Mouse (Mus musculus): ENCODE data around the gene Rnasek.
A peak's percentile ranks its signal among the peaks of the same experiment; 100 is the strongest.

Gene Rnasek

DNA sequence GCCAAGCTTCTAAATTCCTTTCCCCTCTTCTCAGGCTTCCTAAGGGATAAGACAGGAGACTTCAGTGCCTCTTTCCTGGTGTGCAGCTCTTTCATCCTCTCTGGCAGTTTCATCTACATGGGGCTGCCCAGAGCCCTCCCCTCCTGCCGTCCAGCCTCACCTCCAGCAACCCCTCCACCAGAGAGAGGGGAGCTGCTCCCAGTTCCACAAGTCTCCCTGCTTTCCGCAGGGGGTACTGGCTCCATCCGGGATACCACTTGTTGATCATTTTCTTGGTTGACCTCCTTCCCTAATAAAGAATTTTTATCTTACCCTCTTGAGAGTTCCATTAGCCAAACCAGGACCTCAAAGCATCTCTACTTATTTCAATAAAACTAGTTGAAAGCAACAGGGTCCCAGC, 23.5 kb downstream of the Rnasek start:
- no peak for DNase-seq (ENCODE audit: low read depth, low spot score)

- no peak for DNase-seq (ENCODE audit: low read depth, low spot score)
These were observed 24.3 kb downstream of the Rnasek start for GRCm38 (mm10) chr11:70215301-70215700.

DNA sequence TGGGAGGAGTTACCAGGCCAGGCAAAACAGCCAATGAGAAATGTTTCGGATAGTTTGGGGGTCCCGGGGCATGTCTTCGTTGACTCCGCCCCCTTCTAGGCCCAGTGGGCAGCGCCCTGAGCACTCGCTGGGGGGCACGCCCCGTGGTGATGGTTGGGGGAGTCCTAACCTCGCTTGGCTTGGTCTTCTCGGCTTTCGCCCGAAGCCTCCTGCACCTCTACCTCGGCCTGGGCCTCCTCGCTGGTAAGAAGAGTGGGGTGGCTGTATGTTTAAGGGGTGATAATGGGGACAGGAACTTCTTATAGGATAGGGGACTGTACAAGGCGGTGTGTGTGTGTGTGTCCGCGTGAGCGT, 24.8 kb downstream of the Rnasek start:
- no peak for DNase-seq (ENCODE audit: low read depth, low spot score)

DNA sequence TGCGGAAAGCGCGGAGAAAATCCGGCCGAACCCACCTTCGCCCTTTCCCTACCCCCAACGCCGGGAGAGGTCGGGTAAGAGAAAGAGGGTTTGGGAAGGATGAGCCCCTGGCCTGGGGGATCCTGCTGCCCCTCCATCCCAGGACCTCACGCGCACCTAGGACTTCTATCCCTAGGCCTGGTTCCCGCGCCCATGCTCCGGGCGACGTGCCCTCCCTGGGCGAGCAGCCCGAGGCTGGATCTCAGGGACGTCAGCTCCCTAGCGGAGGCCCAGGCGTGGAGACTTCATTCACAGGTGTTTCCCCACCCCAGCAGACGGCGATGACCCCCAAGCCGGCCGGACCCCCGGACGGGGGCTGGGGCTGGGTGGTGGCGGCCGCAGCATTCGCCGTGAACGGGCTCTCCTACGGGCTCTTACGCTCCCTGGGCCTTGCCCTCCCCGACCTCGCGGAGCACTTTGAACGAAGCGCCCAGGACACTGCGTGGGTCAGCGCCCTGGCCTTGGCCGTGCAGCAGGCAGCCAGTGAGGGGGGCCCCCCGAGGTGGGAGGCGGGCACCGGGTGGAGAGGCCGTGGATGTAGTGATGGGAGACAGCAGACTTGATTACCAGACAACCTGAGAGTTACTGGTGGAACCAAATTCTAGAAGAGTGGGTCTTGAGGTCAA, 25.3 kb downstream of the Rnasek start:
- no peak for DNase-seq (ENCODE audit: low read depth, low spot score)

GRCm38 (mm10) chr11:70213736-70214135, 25.9 kb downstream of the Rnasek start:
- DNase-seq (ENCODE audit: low read depth, low spot score): no peak

- DNase-seq (ENCODE audit: low read depth, low spot score): peak; percentile 66
These were observed 26.7 kb downstream of the Rnasek start for GRCm38 (mm10) chr11:70212896-70213295.

GRCm38 (mm10) chr11:70212423-70212822, 27.2 kb downstream of the Rnasek start, which contains the start of gene Slc16a11:
Gene Slc16a11 (plus strand): TSS chr11:70212752.
- no peak for DNase-seq (ENCODE audit: low read depth, low spot score)

- no peak for DNase-seq (ENCODE audit: low read depth, low spot score)
These were observed 27.7 kb downstream of the Rnasek start for GRCm38 (mm10) chr11:70211972-70212371.

DNA sequence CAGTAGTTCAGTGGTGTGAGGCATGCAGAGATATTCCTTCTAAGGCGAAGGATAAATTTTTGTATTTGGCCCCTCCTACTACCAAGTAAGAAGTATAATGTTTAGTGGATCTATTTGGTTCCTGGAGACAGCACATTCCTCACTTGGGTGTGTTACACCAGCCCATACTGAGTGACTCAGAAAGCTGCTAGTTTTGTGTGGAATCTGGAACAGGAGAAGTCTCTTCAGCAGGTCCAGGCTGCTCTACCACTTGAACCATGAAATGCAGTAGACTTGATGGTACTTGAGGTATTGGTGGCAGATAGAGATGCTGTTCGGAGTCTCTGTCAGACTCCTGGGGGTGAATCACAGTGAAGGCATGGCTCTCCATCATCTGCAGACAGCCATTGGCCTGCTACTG, 29.0 kb downstream of the Rnasek start:
- DNase-seq (ENCODE audit: low read depth, low spot score): no peak

DNA sequence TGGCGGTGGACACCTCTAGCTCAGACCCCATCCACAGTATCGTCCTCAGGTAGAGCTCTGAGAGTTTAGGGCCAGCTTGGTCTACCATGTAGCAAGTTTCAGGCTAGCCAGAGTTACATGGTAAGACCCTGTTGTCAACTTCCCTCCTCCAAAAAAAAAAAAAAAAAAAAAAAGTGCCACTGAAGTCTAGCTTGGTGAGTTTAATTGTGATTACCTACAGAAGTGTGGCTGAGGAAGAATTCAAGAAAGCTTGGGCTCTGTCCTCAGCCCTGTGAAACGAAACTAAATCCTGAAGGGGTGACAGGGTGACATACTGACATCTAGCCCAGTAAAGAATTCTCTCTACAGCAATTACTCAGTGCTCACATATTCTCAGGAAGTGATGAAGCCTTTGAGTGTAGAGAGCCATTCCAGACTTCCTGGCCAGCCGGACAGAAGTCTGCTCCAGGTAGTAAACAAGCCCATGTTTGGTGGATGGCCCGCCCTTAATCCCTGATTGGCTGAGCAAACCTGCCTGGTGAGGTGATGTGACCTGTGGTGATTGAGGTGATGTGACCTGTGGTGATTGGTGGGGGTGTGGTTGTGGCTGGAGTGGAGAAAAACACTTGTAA, 30.8 kb downstream of the Rnasek start:
- DNase-seq (ENCODE audit: low read depth, low spot score): no peak

GRCm38 (mm10) chr11:70207283-70207682, 32.4 kb downstream of the Rnasek start:
- DNase-seq (ENCODE audit: low read depth, low spot score): no peak

- DNase-seq (ENCODE audit: low read depth, low spot score): no peak
These were observed 32.8 kb downstream of the Rnasek start for GRCm38 (mm10) chr11:70206801-70207200.

DNA sequence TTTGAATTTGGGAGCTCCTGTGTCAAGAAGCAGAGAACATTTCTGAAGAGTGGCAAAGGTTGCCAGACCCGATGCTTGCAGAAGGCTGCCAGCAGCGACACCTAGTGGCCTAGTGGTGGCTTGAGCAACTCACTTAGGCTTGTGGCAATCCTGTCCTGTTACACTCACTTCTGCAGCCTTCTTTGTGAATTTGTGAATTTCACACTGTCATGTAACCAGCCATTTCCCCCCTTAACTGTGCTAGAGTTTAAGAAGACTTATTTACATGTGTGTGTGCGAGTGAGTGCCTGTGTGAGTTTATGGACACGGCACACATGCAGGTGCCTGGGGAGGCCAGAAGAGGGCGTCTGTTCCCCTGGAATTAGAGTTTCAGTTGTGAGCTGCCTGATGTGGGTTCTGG, 38.0 kb downstream of the Rnasek start:
- DNase-seq (ENCODE audit: low read depth, low spot score): no peak

DNA sequence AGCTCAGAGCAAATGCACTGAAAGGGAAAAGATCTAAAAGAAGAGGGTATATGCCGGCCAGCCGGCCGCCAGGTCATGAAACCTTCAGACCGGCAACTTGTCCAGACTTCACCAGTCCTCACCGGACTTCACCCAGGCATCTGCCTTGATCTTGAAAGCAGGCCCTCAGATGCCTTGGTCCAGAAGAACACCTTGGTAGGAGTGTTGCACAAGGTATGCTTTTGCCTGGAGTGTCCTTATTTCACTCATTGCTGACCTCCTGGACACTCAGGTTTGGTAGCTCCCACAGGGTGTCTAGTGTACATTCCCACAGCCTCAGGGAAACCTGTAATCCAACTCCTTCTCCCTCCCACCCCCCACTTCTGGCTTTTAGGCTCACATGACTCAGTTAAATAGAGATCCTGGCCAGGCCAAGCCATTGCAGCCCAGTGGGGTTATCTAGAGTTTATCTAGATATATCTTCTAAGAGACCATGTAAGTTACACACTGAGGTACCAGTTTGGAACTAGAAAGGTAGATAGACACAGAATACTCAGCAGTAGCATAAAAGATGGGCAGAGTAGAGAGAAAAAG, 39.5 kb downstream of the Rnasek start:
- no peak for DNase-seq (ENCODE audit: low read depth, low spot score)

DNA sequence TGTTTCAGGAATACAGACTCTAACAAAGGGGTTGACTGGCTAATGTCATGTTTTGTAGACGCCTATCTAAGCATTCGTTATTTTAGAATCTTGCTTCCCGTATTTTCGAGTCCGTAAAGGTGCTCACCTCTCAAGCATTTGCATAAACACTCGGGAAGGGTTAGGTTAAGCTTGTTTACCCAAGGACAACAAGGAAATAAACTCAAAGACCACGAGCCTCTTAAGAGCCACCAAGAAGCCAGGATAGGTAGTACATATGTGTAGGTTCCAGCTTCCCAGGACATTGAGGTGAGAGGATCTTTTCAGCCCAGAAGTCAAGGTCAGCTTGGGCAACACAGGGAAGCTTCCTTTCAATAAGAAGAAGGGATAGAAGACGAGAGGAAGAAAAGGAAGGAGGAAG, 40.5 kb downstream of the Rnasek start:
- no peak for DNase-seq (ENCODE audit: low read depth, low spot score)

GRCm38 (mm10) chr11:70198332-70198731, 41.3 kb downstream of the Rnasek start:
- no peak for DNase-seq (ENCODE audit: low read depth, low spot score)

- DNase-seq (ENCODE audit: low read depth, low spot score): no peak
These were observed 46.0 kb downstream of the Rnasek start for GRCm38 (mm10) chr11:70193354-70194285.

DNA sequence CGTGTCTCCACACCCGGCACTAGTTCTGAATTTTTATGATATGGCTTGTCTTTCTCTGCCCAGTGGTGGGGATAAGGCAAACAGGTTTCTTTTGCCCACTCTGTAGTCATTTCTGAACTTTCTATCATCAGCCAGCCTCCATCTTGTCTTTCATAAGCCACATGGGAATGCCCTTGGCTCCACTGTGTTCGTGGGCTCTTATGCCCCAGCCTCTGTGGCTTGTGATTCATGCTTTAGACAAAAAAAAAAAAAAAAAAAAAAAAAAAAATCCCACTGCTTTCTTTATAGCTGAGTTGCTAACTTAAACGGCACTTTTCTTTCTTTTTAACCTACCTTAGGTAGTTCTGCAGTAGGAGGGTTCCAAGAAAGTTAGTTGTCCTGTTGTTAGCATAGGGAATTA, 47.5 kb downstream of the Rnasek start:
- no peak for DNase-seq (ENCODE audit: low read depth, low spot score)

DNA sequence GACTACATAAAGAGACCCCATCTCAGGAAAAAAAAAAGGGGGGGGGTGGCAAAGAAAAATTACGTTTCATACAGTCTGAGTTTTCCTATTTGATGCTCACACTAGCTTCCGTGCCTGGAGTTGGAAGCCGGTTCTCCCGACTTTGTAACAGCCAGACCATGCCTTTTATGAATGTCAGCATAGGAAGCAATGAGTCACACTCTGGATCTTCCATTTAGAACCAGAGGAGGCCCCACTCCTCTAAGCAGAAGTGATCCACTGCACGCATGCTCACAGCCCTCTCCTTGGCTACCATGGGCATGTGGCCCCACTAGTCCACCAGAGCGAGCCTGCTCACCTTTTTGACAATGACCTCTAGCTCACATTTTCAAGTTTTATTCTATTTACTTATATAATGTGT, 48.5 kb downstream of the Rnasek start:
- no peak for DNase-seq (ENCODE audit: low read depth, low spot score)

DNA sequence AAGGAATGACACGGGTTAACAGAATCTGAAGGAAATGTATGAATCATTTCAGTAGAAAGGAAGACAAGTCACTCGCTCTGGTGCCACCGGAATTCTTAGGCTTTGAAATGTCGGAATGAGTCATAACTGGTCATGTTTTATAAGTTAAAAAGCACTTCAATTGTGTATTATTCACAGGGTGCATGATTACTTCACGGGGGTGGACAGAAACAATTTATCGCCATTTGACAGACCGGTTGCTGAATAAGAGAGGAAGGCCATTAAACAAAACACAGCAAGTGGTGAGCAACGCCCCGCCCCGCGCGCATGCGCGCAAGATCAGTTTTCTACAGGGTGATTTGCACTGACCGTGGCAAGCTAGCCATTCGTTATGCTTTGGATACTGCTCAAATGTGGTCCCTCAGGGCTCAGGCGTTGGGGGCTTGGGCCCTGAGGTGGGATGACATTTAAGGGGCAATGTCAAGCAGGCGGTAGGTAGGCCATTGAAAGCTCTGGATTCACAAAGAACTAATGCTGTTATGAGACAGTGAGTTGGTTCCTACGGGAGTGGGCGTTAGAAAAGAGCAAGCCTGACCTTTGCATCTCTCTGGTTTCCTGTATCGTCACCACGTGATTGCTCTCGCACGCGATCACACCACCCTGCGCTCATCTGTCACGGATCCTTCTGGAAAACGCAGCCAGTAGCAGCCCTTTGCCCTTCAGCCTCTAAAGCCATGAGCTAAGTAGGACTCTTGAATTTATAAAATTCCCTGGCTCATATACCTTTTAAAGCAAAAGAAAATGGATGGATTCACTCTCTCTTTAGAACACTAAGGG, 50.1 kb downstream of the Rnasek start:
- no peak for DNase-seq (ENCODE audit: low read depth, low spot score)
